9 mouse cellular contexts compared by ENCODE assay signal in the genomic region with DNA sequence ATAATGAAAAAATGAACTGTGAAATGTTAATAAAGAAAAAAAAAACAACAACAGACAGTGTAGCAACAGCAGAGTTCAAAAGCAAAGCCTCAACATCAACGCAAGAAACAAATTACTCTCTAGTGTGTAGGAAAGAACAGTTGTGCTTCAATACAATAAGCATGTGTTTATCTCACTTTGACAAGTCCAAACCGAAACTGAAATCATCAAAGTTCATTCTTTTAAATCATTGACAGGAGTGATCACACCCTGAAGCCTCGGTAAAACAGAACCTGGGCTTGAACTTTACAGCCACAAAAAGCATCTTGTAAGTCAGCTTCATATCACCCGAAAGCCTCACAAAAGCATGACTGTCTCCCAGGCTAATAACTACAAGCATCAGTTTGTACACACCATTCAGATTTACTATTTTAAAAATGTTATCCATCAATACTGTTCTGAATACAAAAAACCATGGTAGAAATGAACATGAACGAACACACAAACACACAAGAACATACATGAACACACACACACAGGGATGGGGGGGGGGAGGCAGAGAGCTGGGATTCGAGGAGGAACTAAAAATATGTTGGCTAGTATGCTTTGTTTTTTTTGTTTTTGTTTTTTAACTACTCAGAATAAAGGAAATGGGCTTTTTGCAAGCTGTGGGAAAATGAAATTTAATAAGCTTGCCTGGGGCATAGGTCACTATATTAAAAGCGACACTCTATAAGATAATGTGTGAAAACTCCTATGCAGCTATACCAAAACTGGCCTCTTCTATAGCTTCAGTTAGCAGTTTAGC. TPM values are rescaled to one million over a fixed set of nuclear protein-coding genes. Genes with fewer than 3 reads are reported as not detected.
A peak's percentile ranks its signal among the peaks of the same experiment; 100 is the strongest.
DNase-seq lines count a peak whose midpoint lies in the region; ATAC-seq and TF ChIP-seq lines count a peak whose summit lies in the region.
"Had no signal": no experiment of that assay in that cellular context is flagged by ENCODE, and none has a peak within 500 bp of the region (broad histone marks: within the 10 kb centered on the region; RNA-seq: fewer than 3 reads in every experiment).

No protein-coding gene starts in this region.

- H3K4me3 ChIP-seq in liver, adult 2 months (ENCODE audit: insufficient read depth, low read depth, low read length), result peak overlapping the region; percentile 44; the same call in 1 of the 2 replicates
- H3K4me3 ChIP-seq in hindbrain, embryonic 15.5 days, result no peak overlapping the region

- peak; percentile 85 for DNase-seq in liver, adult 2 months (ENCODE audit: extremely low read depth, low read depth, low spot score)
- DNase-seq in liver, result no peak
- DNase-seq in T-cell, adult 2 months (ENCODE audit: low spot score), result peak; percentile 39
- peak; percentile 72 for DNase-seq in naive thymus-derived CD4-positive, alpha-beta T cell, adult 2 months (ENCODE audit: low read depth)
- DNase-seq in urinary bladder, adult 18-20 months (ENCODE audit: low spot score in 2 of 2), result no peak
- DNase-seq in layer of hippocampus, adult 11-12 months (ENCODE audit: low spot score), result no peak
- DNase-seq: adrenal gland, postnatal 36 days; right cerebral cortex, postnatal 25 days had no signal

- no peaks in the 10 kb centered on the region for H3K36me3 ChIP-seq in liver, adult 2 months (ENCODE audit: control insufficient read depth, insufficient read depth, low read length)
- no peaks in the 10 kb centered on the region for H3K36me3 ChIP-seq in hindbrain, embryonic 15.5 days

- H3K79me2 ChIP-seq in liver, adult 2 months (ENCODE audit: control insufficient read depth, insufficient read depth, low read length), result peaks cover 14% of the 10 kb centered on the region; the same call in 1 of the 2 replicates

- H3K27me3 ChIP-seq in liver, adult 2 months (ENCODE audit: control insufficient read depth, insufficient read depth, low read length), result no peaks in the 10 kb centered on the region
- no peaks in the 10 kb centered on the region for H3K27me3 ChIP-seq in hindbrain, embryonic 15.5 days

- no peak for TF ChIP-seq POLR2A in liver, adult 2 months (IDR thresholded peaks at IDR 0.05; ENCODE audit: extremely low read depth, insufficient read depth, low read length)

- H3K9me3 ChIP-seq in hindbrain, embryonic 15.5 days, result no peaks in the 10 kb centered on the region

- 7% methylated on average over 7 of the region's 7 CpGs for WGBS in liver, adult 2 months
- 66% methylated on average over 7 of the region's 7 CpGs for WGBS in hindbrain, embryonic 15.5 days

- no peak for TF ChIP-seq CTCF in liver, adult 2 months (IDR thresholded peaks at IDR 0.05; ENCODE audit: low read depth, low read length)

- ATAC-seq in hindbrain, embryonic 15.5 days (ENCODE audit: low FRiP score, low read depth), result no peak

- H3K4me1 ChIP-seq in liver, adult 2 months (ENCODE audit: control insufficient read depth, insufficient read depth, low read length), result peaks cover 13% of the 10 kb centered on the region
- H3K4me1 ChIP-seq in hindbrain, embryonic 15.5 days (replicated peaks), result peaks cover 25% of the 10 kb centered on the region

- H3K27ac ChIP-seq in liver, adult 2 months (replicated peaks; ENCODE audit: insufficient read depth, low read depth, low read length), result peak overlapping the region; percentile 5
- no peak overlapping the region for H3K27ac ChIP-seq in hindbrain, embryonic 15.5 days (replicated peaks)

- H3K9ac ChIP-seq in liver, adult 2 months (ENCODE audit: low read depth, low read length), result no peak overlapping the region; the same call in 1 of the 2 replicates
- H3K9ac ChIP-seq in hindbrain, embryonic 15.5 days, result no peak overlapping the region

- H3K4me2 ChIP-seq in hindbrain, embryonic 15.5 days, result peak overlapping the region; percentile 78; the same call in 1 of the 2 replicates

RNA-seq across cellular contexts. Expression of gene Ptbp3, which starts 2.7 kb away (rescaled TPM):
- 52.6 and 56.4 TPM in 2 replicates for total RNA-seq in liver, adult 2 months (2014; rRNA removed)
- polyA plus RNA-seq in liver, adult 2 months (2012; rRNA removed), result 19.6 and 24.1 TPM in 2 replicates
- 18.0 and 20.1 TPM in 2 replicates for polyA plus RNA-seq in hindbrain, embryonic 15.5 days (2015; fragmentation: Nextera tagmentation; extraction: Ambion mirVana)

RNA-seq across cellular contexts. Expression of gene Hsdl2, which starts 34.9 kb away (rescaled TPM):
- 60.8 and 68.9 TPM in 2 replicates for total RNA-seq in liver, adult 2 months (2014; rRNA removed)
- 25.8 and 31.7 TPM in 2 replicates for polyA plus RNA-seq in liver, adult 2 months (2012; rRNA removed)
- 36.7 and 41.3 TPM in 2 replicates for polyA plus RNA-seq in hindbrain, embryonic 15.5 days (2015; fragmentation: Nextera tagmentation; extraction: Ambion mirVana)

Comparison
In these comparisons a context has a peak if more than half of its experiments do, and no peak if none do; other contexts are left out.
1. DNase-seq: peak in liver, adult 2 months (single experiment), T-cell, adult 2 months (single experiment) and naive thymus-derived CD4-positive, alpha-beta T cell, adult 2 months (single experiment); none in liver (single experiment), urinary bladder, adult 18-20 months (0 of 2) and layer of hippocampus, adult 11-12 months (single experiment).